Mouse (Mus musculus) gastrocnemius, adult 2 months (tissue): ENCODE data around the gene Slc27a5. TPM values are rescaled to one million over a fixed set of nuclear protein-coding genes. Genes with fewer than 3 reads are reported as not detected.

Experiments used
- DNase-seq: peaks from one replicate; pipeline ENCODE4 v3.0.0; 2022
- H3K27ac ChIP-seq: fragments of 200-600 bp; 2 replicates; pipeline ENCODE4 v1.8.1; 2022; ENCODE audit warnings: mild to moderate bottlenecking
- H3K4me3 ChIP-seq: fragments of 200-600 bp; 2 replicates; pipeline ENCODE4 v1.8.1; 2022; ENCODE audit warnings: mild to moderate bottlenecking, moderate library complexity
- CTCF ChIP-seq: fragments of 200-600 bp; IDR thresholded peaks from 2 replicates; pipeline ENCODE4 v1.8.1; 2022; ENCODE audit warnings: antibody characterized with exemption, mild to moderate bottlenecking, moderate library complexity
- intact Hi-C: fragments of 180-260 bp; cut with DNase I; formaldehyde crosslinking; loops from one replicate; pipeline ENCODE4 v1.15.1; 2025
- total RNA-seq, 2 experiments: library from RNA; stranded (reverse); gene quantifications; 2 replicates each; pipeline ENCODE4 v1.2.3; 2021

The Slc27a5 gene
- total RNA-seq, 2 experiments from 2014 or later, result 0.42 TPM; not detected in 1

GRCm38 (mm10) chr7:13035211-13035855, 37.3 kb upstream of the Slc27a5 start:
- Histone ChIP-seq H3K27ac (peak overlapping the region; percentile 98), H3K4me3 (peak overlapping the region; percentile 83)
- intact Hi-C loops, result loop anchor here (5.0 kb wide), 1 partner anchor 113 kb away; the partner anchor contains the start of gene Rps5

GRCm38 (mm10) chr7:13034148-13034977, 36.4 kb upstream of the Slc27a5 start, which contains the start of gene Chmp2a:
TSS of gene Chmp2a (minus strand) at chr7:13034807.
- TF ChIP-seq CTCF, result no peak
- DNase-seq, result peak; percentile 97
- Histone ChIP-seq H3K4me3 (peak within 1 kb of the TSS; percentile 83), H3K27ac (peak within 1 kb of the TSS; percentile 98)
- intact Hi-C loops, result no loop called here

More at GRCm38 (mm10) chr7:13035211-13035855, 37.3 kb upstream of the Slc27a5 start:
- TF ChIP-seq CTCF, result no peak
- DNase-seq, result peak; percentile 54

- DNase-seq, result no peak
- TF ChIP-seq CTCF, result no peak
- intact Hi-C loops, result no loop called here
- Histone ChIP-seq H3K4me3 (peak overlapping the region; percentile 83), H3K27ac (peak overlapping the region; percentile 98)
Measured at GRCm38 (mm10) chr7:13033451-13034147, 35.6 kb upstream of the Slc27a5 start.

GRCm38 (mm10) chr7:13032541-13032940, 34.5 kb upstream of the Slc27a5 start:
- Histone ChIP-seq H3K27ac (no peak overlapping the region), H3K4me3 (no peak overlapping the region)
- no peak for DNase-seq
- no peak for TF ChIP-seq CTCF
- intact Hi-C loops, result no loop called here

- H3K27ac ChIP-seq, result no peak overlapping the region
- intact Hi-C loops, result no loop called here
- no peak overlapping the region for H3K4me3 ChIP-seq
- TF ChIP-seq CTCF, result no peak
- no peak for DNase-seq
Measured at GRCm38 (mm10) chr7:13031983-13032382, 34.0 kb upstream of the Slc27a5 start.

- TF ChIP-seq CTCF, result peak; percentile 49
- intact Hi-C loops, result no loop called here
- Histone ChIP-seq H3K27ac (no peak overlapping the region), H3K4me3 (no peak overlapping the region)
- no peak for DNase-seq
Measured at GRCm38 (mm10) chr7:13031069-13031468, 33.1 kb upstream of the Slc27a5 start.

- intact Hi-C loops, result no loop called here
- DNase-seq, result no peak
- no peak for TF ChIP-seq CTCF
- no peak overlapping the region for H3K27ac ChIP-seq
- H3K4me3 ChIP-seq, result no peak overlapping the region
Measured at GRCm38 (mm10) chr7:13028986-13029385, 31.0 kb upstream of the Slc27a5 start.

- H3K4me3 ChIP-seq, result peak overlapping the region; percentile 97
- intact Hi-C loops, result no loop called here
- TF ChIP-seq CTCF, result no peak
- no peak for DNase-seq
- H3K27ac ChIP-seq, result peak overlapping the region; percentile 99
Measured at GRCm38 (mm10) chr7:13025511-13026112, 27.6 kb upstream of the Slc27a5 start.

GRCm38 (mm10) chr7:13024805-13025204, 26.8 kb upstream of the Slc27a5 start:
- DNase-seq, result peak; percentile 80
- Histone ChIP-seq H3K4me3 (peak overlapping the region; percentile 97), H3K27ac (peak overlapping the region; percentile 99)
- peak; percentile 34 for TF ChIP-seq CTCF
- intact Hi-C loops, result loop anchor here (5.0 kb wide), 1 partner anchor 48 kb away; the partner anchor contains the start of gene Zfp446

- peak; percentile 94 for DNase-seq
- H3K4me3 ChIP-seq, result peak overlapping the region; percentile 97
- no peak for TF ChIP-seq CTCF
- peak overlapping the region; percentile 99 for H3K27ac ChIP-seq
- intact Hi-C loops, result loop anchor here (5.0 kb wide), 1 partner anchor 47 kb away; the partner anchor contains the start of gene Zfp446
Measured at GRCm38 (mm10) chr7:13023928-13024731, 26.1 kb upstream of the Slc27a5 start.

- TF ChIP-seq CTCF, result no peak
- intact Hi-C loops, result loop anchor here (5.0 kb wide), 1 partner anchor 46 kb away; the partner anchor contains the start of gene Zfp446
- H3K27ac ChIP-seq, result peak overlapping the region; percentile 99
Measured at GRCm38 (mm10) chr7:13022773-13023535, 25.0 kb upstream of the Slc27a5 start.

More at GRCm38 (mm10) chr7:13022773-13023535, 25.0 kb upstream of the Slc27a5 start:
- peak overlapping the region; percentile 97 for H3K4me3 ChIP-seq
- peak; percentile 68 for DNase-seq
